Mouse (Mus musculus) embryo, embryonic 10.5 days (tissue): ENCODE results near the gene Dennd2d.

ENCODE experiments used
- DNase-seq: peaks from one replicate; pipeline ENCODE4 v3.0.0-alpha.2; 2015; ENCODE audit warnings: low spot score

Gene Dennd2d

DNA sequence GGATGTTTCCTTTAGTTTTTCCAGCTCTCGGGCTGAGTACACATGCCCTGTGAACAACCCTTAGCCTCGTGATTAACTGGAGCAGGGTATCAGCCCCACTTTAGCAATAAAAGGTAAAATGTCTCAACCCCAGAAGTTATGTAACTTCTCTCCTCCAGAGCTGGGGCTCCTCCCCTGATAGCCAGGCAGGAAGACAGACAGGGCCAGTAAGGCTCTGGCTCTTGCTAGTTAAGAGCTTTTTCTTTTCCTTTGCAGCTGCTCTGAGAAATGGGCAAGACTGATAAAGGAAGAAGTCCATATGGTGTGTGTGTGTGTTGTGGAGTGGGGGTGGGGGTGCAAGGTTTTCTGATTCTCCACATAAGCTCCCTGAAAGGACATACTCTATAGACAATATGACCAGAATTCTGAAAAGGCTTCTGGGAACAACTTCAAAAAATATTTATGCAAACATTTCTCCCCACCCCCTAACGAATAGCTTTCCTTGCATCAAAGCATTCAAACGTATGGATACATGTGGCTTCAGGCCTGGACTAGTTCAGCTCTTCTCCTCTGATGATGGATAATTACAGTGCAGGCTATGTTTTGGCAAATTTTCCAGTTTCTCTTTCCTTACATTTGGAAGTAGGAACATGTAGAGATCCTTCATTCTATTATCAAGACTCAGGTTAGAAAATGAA, 14.0 kb downstream of the Dennd2d start:
- DNase-seq, result no peak

DNA sequence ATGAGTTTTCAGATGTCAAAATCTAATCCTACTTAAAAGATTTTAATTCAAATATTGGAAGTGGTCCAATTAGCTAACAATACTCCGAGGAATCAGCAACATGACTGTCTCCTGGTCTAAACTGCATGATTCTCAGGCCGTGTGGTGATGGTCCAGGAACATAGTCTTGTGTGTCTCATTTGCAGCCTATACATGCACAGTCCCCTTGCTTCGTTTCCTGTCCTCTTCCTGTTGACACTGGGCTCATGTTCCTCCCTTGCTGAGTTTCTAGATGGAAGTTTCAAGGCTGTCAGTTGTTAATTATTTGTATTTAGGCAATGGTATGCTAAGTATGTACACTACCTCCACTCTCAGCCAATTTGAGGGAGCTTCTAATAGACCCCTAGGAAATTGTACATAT, 14.8 kb downstream of the Dennd2d start:
- DNase-seq, result no peak

DNA sequence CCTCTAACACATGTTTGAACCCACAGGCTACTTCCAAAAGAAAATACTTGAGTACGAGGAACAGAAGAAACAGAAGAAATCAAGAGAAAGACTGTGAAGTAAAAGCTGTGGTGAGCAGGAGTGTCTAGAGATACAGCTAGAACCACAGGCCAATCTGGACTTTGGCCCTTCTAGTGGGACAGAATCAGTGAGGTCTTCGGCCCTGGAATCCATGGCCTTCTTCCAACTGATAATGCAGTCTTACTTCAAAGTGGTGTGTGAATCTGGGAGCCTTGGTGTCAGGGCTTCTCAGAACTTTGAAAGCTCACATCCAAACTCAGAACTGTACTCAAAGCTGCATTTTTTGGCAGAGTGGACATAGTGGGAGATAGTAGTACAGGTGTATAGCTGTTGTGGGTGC, 18.3 kb downstream of the Dennd2d start:
- no peak for DNase-seq

DNA sequence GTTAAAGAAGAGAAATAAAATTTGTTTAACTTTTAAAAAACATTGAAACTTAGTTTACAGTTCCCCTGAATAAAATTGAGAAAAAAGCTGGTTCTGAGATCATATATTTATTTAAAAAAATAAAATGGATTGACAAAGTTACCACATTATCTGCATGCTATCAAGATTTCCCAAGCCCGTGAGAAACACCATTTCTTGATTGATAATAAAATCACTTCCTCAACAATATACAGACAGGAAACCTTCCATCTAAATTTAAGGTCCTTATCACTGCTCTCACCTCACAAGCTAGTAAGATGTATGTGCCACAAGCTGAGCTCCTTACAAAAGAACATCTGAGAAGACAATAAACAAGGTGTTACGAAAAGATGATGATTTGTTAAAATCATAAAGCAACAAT, 20.7 kb downstream of the Dennd2d start:
- no peak for DNase-seq

DNA sequence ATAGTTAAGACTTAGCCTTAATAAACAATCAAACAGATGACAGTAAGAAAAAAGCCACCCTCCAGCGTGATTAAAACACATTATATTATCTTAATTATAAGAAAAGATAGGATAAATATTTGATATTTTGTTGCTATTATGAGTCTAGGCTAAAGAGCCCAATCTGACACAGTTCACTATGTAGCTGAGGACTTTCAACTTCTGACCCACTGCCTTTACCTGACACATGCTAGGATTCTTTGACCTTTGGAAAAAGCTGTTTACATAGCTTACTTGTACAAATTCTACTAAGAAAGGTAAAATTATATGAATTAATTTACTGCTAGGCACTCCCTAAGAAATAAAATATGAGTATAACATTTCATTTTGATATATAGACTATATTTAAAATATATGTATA, 28.5 kb downstream of the Dennd2d start:
- DNase-seq, result no peak

DNA sequence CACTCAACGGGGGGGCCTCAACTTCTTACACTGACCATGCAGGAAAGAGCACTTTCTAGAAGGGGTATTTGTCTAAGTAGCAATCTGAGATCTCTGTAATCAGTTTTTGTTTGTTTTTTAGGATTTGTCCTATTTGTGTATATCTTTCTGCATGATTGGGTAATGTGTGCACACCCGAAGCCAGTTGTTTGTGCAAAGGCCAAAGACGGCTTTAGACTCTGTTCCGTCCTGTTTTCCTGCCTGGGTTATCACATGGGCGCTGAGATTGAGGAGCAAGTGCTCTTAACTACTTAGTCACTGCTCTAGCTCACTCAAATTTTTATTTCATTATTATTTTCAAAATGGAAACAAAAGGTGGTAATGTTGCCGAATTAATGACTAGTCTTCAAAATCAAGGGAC, 32.8 kb downstream of the Dennd2d start:
- no peak for DNase-seq

DNA sequence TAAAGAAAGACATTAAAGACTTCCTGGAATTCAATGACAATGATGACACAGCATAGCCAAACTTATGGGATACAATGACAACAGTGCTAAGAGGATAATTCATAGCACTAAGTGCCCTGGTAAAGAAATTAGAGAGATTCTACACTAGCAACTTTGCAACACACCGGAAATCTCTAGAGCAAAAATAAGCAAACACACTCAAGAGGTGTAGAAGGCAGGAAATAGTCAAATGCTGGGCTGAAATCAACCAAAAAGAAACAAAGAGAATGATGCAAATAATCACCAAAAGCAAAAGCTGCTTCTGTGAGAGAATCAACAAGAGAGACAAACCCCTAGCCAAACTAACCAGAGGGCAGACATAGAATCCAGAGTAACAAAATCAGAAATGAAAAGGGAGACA, 40.5 kb downstream of the Dennd2d start:
- no peak for DNase-seq

DNA sequence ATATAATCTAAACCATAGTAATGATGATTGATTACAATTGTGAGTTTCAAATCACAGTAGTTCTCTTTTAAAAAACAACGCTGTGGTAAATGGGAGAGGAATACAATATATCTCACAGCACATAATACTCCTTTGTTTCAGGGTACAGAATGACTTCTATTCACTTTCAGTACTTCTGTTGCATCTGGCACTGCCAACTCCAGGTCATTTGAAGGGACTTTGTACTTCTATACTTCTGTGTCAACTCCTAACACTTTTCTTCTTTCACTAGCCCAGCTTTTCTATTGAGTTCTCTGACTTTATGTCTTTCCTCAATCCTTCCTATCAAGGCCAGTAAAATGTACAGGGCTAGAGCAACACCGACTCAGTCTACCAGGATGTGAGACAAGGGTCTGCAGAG, 44.2 kb downstream of the Dennd2d start:
- no peak for DNase-seq

DNA sequence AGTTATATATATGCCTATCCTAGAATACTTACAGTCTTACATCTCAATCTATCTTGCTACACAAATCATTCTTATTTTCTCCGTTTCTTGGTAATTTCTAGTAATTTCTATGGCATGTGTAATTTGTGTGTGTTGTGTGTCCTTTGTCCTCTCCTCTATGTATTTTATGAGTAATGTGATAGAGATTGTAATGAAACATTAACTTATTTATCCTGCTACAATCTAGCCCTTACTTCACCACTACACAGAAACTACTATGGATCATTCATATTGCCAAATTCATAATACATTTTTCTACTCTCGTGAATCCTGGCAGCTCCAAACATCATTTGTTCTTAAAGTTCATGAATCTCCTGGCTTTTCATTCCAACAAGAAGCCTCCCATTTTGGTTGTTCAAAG, 45.8 kb downstream of the Dennd2d start:
- DNase-seq, result no peak

DNA sequence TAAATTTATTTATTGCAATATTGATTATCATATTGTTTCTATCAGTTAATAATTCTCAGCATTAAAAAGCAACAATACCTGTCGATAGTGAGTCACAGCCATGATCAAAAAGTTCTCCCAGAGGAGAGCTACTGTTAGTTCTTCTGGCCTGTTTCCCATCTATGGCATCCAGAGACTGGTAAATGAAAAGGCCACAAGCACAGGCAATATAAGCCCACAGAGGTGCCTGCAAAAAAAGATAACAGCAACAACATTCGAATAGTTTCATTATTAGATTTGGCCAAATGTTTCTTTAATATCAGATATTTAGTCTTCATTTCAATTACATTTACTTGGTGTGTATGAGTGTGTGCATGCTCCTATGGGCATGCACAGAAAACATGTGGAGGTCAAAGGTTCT, 51.1 kb downstream of the Dennd2d start:
- DNase-seq, result no peak

DNA sequence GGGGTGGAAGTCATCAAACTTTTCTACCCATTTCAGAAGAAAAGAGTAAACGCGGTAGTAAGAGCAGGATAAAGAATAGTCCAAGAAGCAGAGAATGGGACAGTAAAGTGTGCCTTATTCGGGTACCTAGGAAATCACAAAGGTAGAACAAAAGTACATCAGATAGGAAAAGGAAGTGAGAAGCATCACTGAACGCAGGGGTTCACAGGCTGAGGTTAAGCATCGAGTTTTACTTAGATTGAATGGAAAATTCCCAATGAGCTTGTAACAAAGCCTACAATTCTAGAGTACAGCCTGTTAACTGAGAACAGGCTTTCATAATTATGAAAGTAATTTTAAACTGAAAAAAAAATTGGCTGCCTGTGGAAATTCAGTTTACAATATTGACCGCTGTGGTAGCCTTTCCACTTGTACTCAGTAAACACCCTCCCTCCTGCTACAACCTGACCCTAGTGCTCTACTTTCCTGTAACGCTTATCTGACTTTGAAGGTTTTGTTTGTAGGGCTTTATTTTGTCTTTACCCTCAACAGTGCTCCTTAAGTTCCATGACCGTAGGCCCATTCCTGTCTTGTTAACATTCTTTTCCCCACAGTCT, 62.6 kb downstream of the Dennd2d start:
- DNase-seq, result no peak

DNA sequence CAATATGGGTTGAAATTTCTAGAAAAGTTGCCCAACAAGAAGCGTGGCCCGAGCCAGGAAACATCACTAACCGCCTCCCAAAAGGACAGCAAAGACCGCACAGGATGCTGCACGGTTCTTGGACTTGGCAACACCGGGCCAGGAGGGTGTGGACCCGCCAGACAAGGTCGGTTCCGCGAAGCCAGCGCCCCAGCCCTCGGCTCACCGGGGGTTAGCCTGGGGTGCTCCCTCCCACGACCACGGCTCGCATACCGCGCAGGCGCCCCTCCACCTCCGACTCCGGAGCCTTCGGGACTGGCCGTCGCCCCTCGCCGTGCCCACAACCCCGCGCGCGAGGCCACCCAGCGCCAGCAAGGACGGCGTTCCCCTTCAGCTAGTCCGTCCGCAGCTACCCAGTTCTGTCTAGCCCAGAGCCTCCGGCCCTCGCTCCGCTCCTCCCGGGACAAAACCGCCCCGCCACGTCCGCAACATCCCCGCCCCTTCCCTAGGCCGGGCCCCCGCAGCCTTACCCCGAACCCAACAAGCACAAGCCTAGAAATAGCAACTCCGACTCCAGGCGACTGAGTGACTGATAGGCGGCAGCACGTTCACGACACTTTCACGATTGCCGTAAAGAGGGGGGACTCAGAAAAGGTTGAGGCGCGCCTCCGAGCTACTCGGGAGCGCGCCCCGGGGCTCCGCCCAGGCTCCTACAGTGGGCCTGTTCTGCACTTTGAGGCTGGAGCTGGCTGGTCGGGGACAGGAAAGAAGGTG, 65.1 kb downstream of the Dennd2d start, which contains the start of the genes Dram2 and Cept1:
Gene Dram2, plus strand, starts transcription at position 628 of the 753 bp plus-strand sequence.
Gene Cept1, minus strand, starts transcription at position 632 of the 753 bp plus-strand sequence.
- DNase-seq, result peak; percentile 96

DNA sequence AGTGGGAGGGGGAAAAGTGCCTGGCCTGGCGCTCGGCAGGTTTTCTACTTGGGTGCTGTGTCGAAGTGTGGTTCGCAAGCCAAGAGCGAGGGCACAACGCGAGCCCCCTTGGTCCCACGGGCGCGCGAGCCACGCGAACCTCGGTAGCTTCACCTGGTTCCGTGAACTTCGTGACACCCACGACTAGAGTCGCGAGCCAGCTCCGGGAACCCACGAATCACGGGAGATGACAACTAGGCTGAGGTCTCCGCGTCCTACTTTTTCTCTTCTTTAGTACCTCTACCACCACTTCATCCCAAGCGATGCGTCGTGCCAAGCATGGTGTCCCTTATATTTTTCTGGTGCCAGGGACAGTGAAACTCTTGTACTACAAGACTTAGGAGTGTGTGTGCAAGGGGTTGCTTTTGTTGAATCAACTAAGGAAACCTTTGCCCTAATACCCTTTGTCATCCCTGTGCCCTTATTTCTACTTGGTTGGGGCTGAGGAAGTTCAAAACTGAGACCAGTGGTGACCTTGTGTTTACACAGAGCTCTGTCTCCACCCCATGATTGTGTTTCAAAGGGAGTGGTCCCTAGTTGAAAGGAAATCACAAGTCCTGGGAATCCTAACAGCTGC, 65.8 kb downstream of the Dennd2d start:
- DNase-seq, result peak; percentile 71

DNA sequence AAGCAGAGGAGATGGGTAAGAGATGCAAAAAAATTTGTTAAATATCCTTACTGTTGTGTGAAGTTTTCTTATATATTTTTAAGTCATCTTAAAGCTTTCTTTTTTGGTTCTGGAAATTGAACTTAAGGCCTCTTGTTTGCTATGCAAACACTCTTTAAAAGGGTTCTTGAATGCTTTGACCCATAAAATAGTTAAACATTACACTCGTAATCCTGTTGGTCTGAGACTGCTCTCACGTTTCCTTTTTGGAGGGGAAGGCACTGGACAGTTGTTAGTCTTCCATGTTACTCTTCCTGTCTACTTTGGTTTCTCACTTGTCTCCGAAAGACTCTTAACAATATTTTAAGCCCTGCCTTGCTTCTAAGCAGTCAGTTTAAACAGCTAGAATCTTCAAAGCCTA, 66.8 kb downstream of the Dennd2d start:
- DNase-seq, result peak; percentile 1
